ENCODE assay signal across 29 mouse cellular contexts in genomic region chr2:35935045-35935444, GRCm38 (mm10).
"Had no signal": no experiment of that assay in that cellular context is flagged by ENCODE, and none has a peak within 500 bp of the region (broad histone marks: within the 10 kb centered on the region; RNA-seq: fewer than 3 reads in every experiment).

No protein-coding gene starts in this region.

- DNase-seq: cerebellum, adult 2 months; cerebellum, adult 8-10 months; cerebellum, adult 9-10 months; cerebellum, adult 9-11 months; cerebellum, postnatal 10 days; cerebellum, postnatal 14 days; cerebellum, postnatal 25 days; cerebellum, postnatal 36 days; embryo, embryonic 11 days; forebrain, postnatal 0 days; gastrocnemius, adult 2 months; gastrocnemius, postnatal 10 days; gastrocnemius, postnatal 14 days; gastrocnemius, postnatal 25 days; gastrocnemius, postnatal 36 days; heart, adult 11 months; heart, adult 18-20 months; heart, adult 2 months had no signal

- ATAC-seq: forebrain, embryonic 13.5 days; forebrain, embryonic 14.5 days; forebrain, embryonic 15.5 days; forebrain, embryonic 16.5 days; forebrain, postnatal 0 days had no signal

- H3K27me3 ChIP-seq: embryonic facial prominence, embryonic 12.5 days; embryonic facial prominence, embryonic 13.5 days; embryonic facial prominence, embryonic 15.5 days; forebrain, embryonic 12.5 days; forebrain, embryonic 13.5 days; forebrain, embryonic 15.5 days had no signal

- H3K9me3 ChIP-seq: embryonic facial prominence, embryonic 10.5 days; embryonic facial prominence, embryonic 12.5 days; embryonic facial prominence, embryonic 13.5 days; embryonic facial prominence, embryonic 15.5 days; forebrain, embryonic 10.5 days; forebrain, embryonic 12.5 days; forebrain, embryonic 13.5 days; forebrain, embryonic 15.5 days had no signal

- H3K9ac ChIP-seq: embryonic facial prominence, embryonic 12.5 days; embryonic facial prominence, embryonic 13.5 days; embryonic facial prominence, embryonic 15.5 days; forebrain, embryonic 12.5 days; forebrain, embryonic 13.5 days; forebrain, embryonic 15.5 days; forebrain, postnatal 0 days had no signal

- H3K4me1 ChIP-seq: embryonic facial prominence, embryonic 10.5 days; embryonic facial prominence, embryonic 12.5 days; embryonic facial prominence, embryonic 13.5 days; embryonic facial prominence, embryonic 15.5 days; forebrain, embryonic 10.5 days; forebrain, embryonic 12.5 days; forebrain, embryonic 13.5 days; forebrain, embryonic 15.5 days had no signal

- H3K4me2 ChIP-seq: embryonic facial prominence, embryonic 12.5 days; embryonic facial prominence, embryonic 13.5 days; embryonic facial prominence, embryonic 15.5 days; forebrain, embryonic 12.5 days; forebrain, embryonic 13.5 days; forebrain, embryonic 15.5 days had no signal

- H3K27ac ChIP-seq: embryonic facial prominence, embryonic 10.5 days; embryonic facial prominence, embryonic 12.5 days; embryonic facial prominence, embryonic 13.5 days; embryonic facial prominence, embryonic 15.5 days; forebrain, embryonic 10.5 days; forebrain, embryonic 12.5 days; forebrain, embryonic 13.5 days; forebrain, embryonic 15.5 days; gastrocnemius, adult 2 months; heart, adult 2 months had no signal

- H3K36me3 ChIP-seq: embryonic facial prominence, embryonic 10.5 days; embryonic facial prominence, embryonic 12.5 days; embryonic facial prominence, embryonic 13.5 days; embryonic facial prominence, embryonic 15.5 days; forebrain, embryonic 10.5 days; forebrain, embryonic 12.5 days; forebrain, embryonic 15.5 days had no signal

- H3K4me3 ChIP-seq: embryonic facial prominence, embryonic 10.5 days; embryonic facial prominence, embryonic 12.5 days; embryonic facial prominence, embryonic 13.5 days; embryonic facial prominence, embryonic 15.5 days; erythroblast, embryonic 14.5 days; forebrain, embryonic 10.5 days; forebrain, embryonic 12.5 days; forebrain, embryonic 13.5 days; forebrain, embryonic 15.5 days; gastrocnemius, adult 2 months; heart, adult 2 months had no signal
